Mouse (Mus musculus) hindbrain, embryonic 16.5 days (tissue): ENCODE measurements at regions not wholly inside any gene's neighbourhood (a gene's known extent, or its start where the extent isn't known, plus 50 kb on each side); places are given as distances from the start of the nearest gene placed in this dataset.

ENCODE experiments used
- ATAC-seq: fragments of 200-750 bp; cut with Nextera tagmentation; 2 replicates; pipeline ENCODE4 v1.8.0; 2017; ENCODE audit warnings: moderate TSS enrichment, moderate library complexity
- H3K27ac ChIP-seq: fragments of 300-500 bp; sonication (generic); 2 replicates; pipeline ENCODE4 v1.5.1; 2014; ENCODE audit warnings: low read depth, mild to moderate bottlenecking, control low read depth, low read length, moderate library complexity
- H3K27me3 ChIP-seq: fragments of 300-500 bp; sonication (generic); replicated peaks from 2 replicates; pipeline ENCODE4 v1.6.1; 2014; ENCODE audit warnings: low read length; ENCODE audit not compliant: control insufficient read depth, insufficient read depth
- H3K36me3 ChIP-seq: fragments of 300-500 bp; sonication (generic); 2 replicates; pipeline ENCODE4 v1.6.1; 2014; ENCODE audit warnings: mild to moderate bottlenecking, low read length, moderate library complexity, mixed read lengths; ENCODE audit not compliant: control insufficient read depth, insufficient read depth
- H3K4me1 ChIP-seq: fragments of 300-500 bp; sonication (generic); 2 replicates; pipeline ENCODE4 v1.6.1; 2014; ENCODE audit warnings: low read depth, low read length; ENCODE audit not compliant: control insufficient read depth, insufficient read depth
- H3K4me2 ChIP-seq: fragments of 300-500 bp; sonication (generic); 2 replicates; pipeline ENCODE4 v1.6.1; 2014; ENCODE audit warnings: mild to moderate bottlenecking, low read length, control low read depth, moderate library complexity
- H3K4me3 ChIP-seq: fragments of 300-500 bp; sonication (generic); 2 replicates; pipeline ENCODE4 v1.5.1; 2014; ENCODE audit warnings: mild to moderate bottlenecking, low read length, control low read depth, moderate library complexity
- H3K9ac ChIP-seq: fragments of 300-500 bp; sonication (generic); 2 replicates; pipeline ENCODE4 v1.6.1; 2014; ENCODE audit warnings: low read depth, mild to moderate bottlenecking, control low read depth, low read length, moderate library complexity
- H3K9me3 ChIP-seq: fragments of 300-500 bp; sonication (generic); 2 replicates; pipeline ENCODE4 v1.6.1; 2014; ENCODE audit warnings: mild to moderate bottlenecking, low read length, moderate library complexity; ENCODE audit not compliant: control insufficient read depth
- WGBS: fragments of 180-500 bp; shearing (Covaris S2); extraction: QIAGEN DNeasy Blood & Tissue Kit; methylation state at CpG from one replicate; pipeline ENCODE4 v1.1.7; 2014; 5-methylcytosine and 5-hydroxymethylcytosine counted together

DNA sequence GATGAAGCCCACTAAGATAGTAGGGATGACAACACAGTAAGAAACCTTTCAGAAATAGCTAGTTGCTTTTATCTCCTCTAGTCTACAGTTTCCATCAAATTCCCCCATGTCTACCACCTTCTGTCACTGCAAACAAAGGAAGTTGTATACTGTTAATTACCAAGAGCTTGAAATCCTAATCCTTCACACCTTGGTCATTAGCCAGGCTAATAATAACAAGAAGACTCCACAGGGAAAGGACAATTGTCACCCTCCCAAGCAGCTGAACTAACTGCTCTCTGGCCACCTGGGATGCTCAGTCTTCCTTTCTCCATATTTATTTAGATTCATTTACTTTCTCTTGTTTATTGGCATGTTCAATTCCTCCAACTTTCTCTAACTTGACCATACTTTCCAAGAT, 130.5 kb upstream of the Tll1 start:
- Histone ChIP-seq H3K27ac (no peak overlapping the region), H3K4me3 (no peak overlapping the region), H3K27me3 (no peaks in the 10 kb centered on the region), H3K4me2 (no peak overlapping the region), H3K36me3 (no peaks in the 10 kb centered on the region), H3K9me3 (no peaks in the 10 kb centered on the region), H3K9ac (no peak overlapping the region), H3K4me1 (no peaks in the 10 kb centered on the region)
- no peak for ATAC-seq

DNA sequence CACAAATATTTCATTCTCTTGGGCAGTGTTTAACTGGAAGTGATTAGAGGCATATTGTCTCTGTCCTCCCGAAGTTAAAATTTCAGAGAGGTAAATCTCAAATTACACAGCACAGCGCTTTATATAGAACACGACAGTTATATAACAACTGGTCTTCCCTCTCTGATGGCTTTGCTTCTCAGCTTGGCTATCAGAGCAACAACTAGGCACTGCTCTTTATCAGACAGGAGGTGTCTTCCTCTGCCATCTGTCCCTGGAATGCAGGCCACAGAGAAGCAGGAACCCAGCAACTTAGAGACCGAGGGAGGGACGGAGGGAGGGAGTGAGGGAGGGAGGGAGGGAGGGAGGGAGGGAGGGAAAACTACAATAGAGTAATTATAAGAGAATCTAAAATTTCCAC, 129.4 kb upstream of the Tll1 start:
- Histone ChIP-seq H3K4me2 (no peak overlapping the region), H3K27me3 (no peaks in the 10 kb centered on the region), H3K27ac (no peak overlapping the region), H3K4me1 (no peaks in the 10 kb centered on the region), H3K9me3 (no peaks in the 10 kb centered on the region), H3K36me3 (no peaks in the 10 kb centered on the region), H3K9ac (no peak overlapping the region), H3K4me3 (no peak overlapping the region)
- 72% methylated on average over 5 of the region's 5 CpGs for WGBS
- ATAC-seq = no peak

GRCm38 (mm10) chr8:64323985-64324384, 117.9 kb upstream of the Tll1 start:
- Histone ChIP-seq H3K4me3 (no peak overlapping the region), H3K9ac (no peak overlapping the region), H3K9me3 (no peaks in the 10 kb centered on the region), H3K4me1 (no peaks in the 10 kb centered on the region), H3K36me3 (no peaks in the 10 kb centered on the region), H3K27ac (no peak overlapping the region), H3K27me3 (no peaks in the 10 kb centered on the region), H3K4me2 (no peak overlapping the region)
- no peak for ATAC-seq
- 84% methylated on average over 2 of the region's 2 CpGs for WGBS

DNA sequence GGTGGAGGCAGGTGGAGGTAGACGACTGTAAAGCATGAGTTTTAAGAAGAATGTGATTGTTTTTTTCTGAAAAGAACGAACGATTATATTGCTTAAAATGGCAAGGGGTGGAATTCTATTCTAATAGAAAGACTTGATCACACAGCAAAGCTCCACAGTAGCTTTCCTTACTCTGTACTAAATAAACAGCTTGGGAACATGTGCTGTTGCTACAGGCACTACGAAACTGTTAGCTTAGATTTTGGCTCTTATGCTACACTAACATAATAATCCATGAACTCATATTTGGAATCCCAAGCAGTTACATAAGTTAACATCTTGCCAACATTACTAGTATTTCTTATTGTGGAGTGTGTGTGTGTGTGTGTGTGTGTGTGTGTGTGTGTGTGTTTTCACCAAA, 114.3 kb upstream of the Tll1 start:
- H3K4me1 ChIP-seq = no peaks in the 10 kb centered on the region
- 86% methylated on average over 4 of the region's 4 CpGs for WGBS
- no peak overlapping the region for H3K27ac ChIP-seq

DNA sequence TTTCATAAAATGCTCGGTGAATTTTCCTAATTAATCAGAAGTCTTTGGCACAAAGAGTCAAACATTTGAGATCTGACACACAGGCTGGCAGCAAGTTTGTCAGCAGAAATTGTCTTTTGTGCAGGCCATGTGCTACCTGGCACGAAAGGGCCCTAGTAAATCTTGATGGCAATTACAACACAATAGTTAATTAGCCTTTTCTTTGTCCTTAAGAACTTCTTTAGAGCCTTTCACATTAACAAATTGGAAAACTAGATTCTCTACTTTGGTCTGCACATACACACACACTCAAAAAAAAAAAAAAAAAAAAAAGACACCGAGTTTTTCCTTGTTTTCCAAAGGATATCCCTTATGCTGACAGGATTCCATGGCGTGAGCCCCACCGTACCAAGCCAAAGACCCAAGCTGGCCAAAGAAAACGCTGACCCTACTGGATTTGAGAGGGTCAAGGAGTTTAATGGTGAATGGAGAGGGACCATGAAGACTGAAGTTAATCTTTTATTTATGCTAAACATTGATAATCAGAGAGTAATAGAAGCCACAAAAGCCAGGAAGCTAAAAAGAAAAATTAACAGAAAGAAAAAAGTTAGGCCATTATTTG, 113.2 kb upstream of the Tll1 start:
- WGBS = 54% methylated on average over 6 of the region's 6 CpGs
- no peak overlapping the region for H3K9ac ChIP-seq
- H3K9me3 ChIP-seq = no peaks in the 10 kb centered on the region
- no peak for ATAC-seq
- no peaks in the 10 kb centered on the region for H3K36me3 ChIP-seq
- no peaks in the 10 kb centered on the region for H3K27me3 ChIP-seq
- H3K4me2 ChIP-seq = no peak overlapping the region
- H3K4me3 ChIP-seq = no peak overlapping the region
- H3K4me1 ChIP-seq = no peaks in the 10 kb centered on the region
- no peak overlapping the region for H3K27ac ChIP-seq

More for the DNA sequence above, 114.3 kb upstream of the Tll1 start:
- Histone ChIP-seq H3K9me3 (no peaks in the 10 kb centered on the region), H3K27me3 (no peaks in the 10 kb centered on the region), H3K9ac (no peak overlapping the region), H3K36me3 (no peaks in the 10 kb centered on the region), H3K4me2 (no peak overlapping the region), H3K4me3 (no peak overlapping the region)
- no peak for ATAC-seq

DNA sequence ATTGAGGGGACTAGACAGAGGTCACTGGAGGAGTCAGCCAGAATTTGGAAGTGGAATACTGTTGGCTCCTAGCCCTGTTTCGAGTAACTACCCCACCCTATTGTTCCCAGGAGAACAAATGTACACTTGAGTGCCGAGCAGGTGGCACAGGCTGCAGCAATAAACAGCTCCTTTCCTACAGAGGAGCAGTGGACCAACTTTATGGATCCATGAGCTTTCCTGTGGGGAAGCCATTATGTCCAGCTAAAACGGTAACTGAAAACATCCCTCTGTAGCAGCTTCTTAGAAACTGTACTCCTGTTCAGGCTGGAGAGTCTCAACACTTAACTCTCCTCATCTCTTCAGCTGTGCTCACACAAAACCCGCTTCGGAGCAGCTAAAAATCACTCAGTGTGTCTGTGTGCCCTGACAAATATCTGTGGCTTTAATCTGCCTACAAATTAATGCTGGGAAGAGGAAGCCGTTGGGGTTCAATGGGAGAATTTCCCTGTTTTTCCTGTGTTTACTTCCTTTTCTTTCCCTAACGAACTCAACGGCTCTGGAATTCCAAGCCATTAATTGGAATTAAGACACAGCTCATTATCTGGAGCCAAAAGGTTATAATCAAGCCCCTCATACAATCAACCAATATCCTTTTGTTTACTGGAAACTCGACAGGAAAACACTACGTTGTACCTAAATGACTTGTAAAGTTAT, 112.6 kb upstream of the Tll1 start:
- ATAC-seq = peak; percentile 50; the same call in 1 of the 2 replicates
- Histone ChIP-seq H3K4me2 (peak overlapping the region; percentile 2; the same call in 1 of the 2 replicates), H3K27me3 (no peaks in the 10 kb centered on the region), H3K4me1 (no peaks in the 10 kb centered on the region), H3K4me3 (no peak overlapping the region), H3K36me3 (no peaks in the 10 kb centered on the region), H3K9me3 (no peaks in the 10 kb centered on the region), H3K27ac (no peak overlapping the region), H3K9ac (no peak overlapping the region)
- 47% methylated on average over 10 of the region's 10 CpGs for WGBS

DNA sequence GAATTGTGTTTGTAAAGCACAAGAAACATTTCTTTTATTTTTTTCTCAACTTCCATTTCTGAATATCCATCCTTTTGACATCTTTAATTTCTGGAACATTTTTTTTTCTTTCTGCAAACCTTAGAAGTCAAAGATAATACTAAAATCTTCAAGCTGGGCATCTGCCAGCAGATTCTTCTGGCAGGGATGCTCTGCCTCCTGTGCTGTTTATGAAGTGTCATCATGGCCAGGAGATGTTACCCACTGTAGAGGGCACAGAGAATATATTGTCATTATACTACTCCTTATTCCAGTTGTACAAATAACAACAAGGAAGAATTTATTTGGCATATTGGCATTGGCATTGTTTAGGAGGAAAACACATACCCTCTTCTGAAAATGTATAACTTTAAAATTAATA, 111.7 kb upstream of the Tll1 start:
- ATAC-seq = no peak
- Histone ChIP-seq H3K4me1 (no peaks in the 10 kb centered on the region), H3K9ac (no peak overlapping the region), H3K4me2 (no peak overlapping the region), H3K27me3 (no peaks in the 10 kb centered on the region), H3K36me3 (no peaks in the 10 kb centered on the region), H3K4me3 (no peak overlapping the region), H3K9me3 (no peaks in the 10 kb centered on the region), H3K27ac (no peak overlapping the region)

GRCm38 (mm10) chr8:64307995-64308394, 101.9 kb upstream of the Tll1 start:
- Histone ChIP-seq H3K36me3 (no peaks in the 10 kb centered on the region), H3K4me3 (no peak overlapping the region), H3K9ac (no peak overlapping the region), H3K9me3 (no peaks in the 10 kb centered on the region), H3K27me3 (no peaks in the 10 kb centered on the region), H3K4me2 (no peak overlapping the region), H3K4me1 (no peaks in the 10 kb centered on the region), H3K27ac (no peak overlapping the region)
- no peak for ATAC-seq
- WGBS = 86% methylated on average over 1 of the region's 1 CpGs

DNA sequence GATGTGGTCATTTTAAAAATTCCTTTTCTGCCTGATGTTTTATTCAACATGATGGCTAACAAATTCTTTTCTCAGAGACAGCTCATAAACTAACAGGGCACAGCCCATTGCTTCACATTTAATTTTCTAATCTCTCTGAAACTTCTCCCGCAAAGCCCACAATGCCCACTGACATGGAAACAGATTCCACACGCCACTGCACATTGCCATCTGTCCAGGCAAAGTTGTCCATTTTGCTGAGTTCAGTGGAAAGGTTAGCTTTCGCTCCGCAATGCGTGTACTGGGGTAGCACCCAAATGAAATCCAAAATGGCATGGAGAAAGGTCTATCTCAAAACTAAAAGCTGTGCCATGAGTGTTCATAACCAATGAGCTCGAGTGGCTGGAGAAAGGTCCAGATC, 76.7 kb upstream of the Tll1 start:
- H3K4me2 ChIP-seq = no peak overlapping the region
- no peaks in the 10 kb centered on the region for H3K9me3 ChIP-seq
- no peak for ATAC-seq
- no peaks in the 10 kb centered on the region for H3K27me3 ChIP-seq
- 82% methylated on average over 6 of the region's 6 CpGs for WGBS
- H3K27ac ChIP-seq = no peak overlapping the region
- H3K9ac ChIP-seq = no peak overlapping the region
- H3K4me1 ChIP-seq = no peaks in the 10 kb centered on the region
- H3K4me3 ChIP-seq = no peak overlapping the region
- H3K36me3 ChIP-seq = no peaks in the 10 kb centered on the region
